Mouse (Mus musculus) cerebellum, postnatal 4 days (tissue): ENCODE data around the gene Prkca.

Experiments
- DNase-seq, 2 experiments: peaks; one replicate each; pipeline ENCODE4 v3.0.0; 2022; ENCODE audit warnings: low spot score in 2 of 2, mixed read lengths in 1 of 2

Gene Prkca

DNA sequence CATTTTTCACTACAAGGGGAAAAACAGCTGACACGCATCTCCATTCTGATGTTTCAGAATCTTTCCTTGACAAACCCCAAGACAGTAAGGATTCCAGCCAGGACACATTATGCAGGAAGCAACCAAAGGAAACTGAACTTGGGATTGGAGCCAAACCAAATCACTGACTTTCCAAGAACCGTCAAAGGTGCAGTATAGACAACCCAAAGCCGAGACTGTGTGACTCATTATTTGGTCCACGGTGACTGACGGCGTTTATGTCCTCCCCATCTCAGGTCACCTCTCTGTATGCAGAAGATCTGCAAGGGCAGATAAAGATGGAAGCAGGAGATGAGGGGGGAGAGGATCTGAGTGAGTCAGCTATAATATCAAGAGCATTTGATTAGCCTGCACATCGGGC, 183.7 kb downstream of the Prkca start:
- DNase-seq, result no peak

DNA sequence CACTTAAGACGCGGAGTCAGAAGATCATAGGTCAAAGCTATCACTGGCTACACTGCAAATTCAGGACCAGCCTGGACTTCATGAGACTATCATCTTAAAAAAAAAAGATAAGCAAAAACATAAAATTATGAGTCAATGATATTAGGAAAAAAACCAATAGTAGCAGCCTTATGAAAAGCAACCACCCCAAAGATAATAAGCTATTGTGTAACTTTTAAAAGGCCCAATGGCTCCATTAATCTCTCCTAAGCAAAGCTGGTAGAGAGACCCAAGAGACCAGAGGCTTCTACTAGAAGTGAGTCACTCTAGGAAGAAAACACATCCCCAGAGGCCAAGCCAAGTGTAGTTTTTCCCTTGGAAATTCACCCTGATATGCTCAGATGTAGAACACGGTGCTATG, 185.7 kb downstream of the Prkca start:
- no peak for DNase-seq

DNA sequence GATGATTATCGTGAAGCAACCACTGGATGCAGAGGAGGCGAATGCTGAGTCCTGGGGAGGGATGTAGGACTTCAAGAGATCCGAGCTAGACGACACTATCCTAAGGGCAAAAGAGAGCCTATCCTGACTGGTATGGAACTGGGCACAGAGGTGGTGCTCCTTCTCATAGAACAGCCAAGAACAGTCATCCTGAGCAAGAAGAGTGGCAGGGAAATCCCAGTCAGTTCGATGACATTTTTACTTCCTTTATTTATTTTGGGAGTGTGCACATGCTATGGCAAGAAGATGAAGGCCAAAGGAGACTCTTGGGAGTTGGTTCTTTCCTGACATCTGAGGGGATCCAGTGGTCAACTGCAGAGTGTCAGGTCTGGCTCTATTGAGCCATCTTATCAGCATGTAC, 186.7 kb downstream of the Prkca start:
- DNase-seq, result no peak

DNA sequence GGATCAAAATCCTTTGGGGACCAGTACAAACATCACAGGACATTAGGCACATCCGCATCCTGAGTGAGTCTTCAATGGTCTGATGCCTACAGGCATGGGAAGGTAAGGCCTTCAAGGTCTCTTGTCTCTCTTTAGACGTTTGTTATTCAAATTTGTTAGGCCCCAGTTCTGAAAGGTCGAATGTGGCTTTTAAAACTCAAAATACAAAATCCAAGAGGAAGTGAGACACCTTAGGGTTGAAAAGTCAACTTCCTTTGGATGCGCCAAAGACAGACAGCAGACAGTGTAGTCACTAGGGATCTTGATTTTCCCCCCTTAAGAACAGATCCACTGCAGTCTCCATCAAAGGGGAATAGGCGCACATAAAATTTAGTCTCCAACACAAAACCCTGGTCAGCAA, 187.6 kb downstream of the Prkca start:
- no peak for DNase-seq

DNA sequence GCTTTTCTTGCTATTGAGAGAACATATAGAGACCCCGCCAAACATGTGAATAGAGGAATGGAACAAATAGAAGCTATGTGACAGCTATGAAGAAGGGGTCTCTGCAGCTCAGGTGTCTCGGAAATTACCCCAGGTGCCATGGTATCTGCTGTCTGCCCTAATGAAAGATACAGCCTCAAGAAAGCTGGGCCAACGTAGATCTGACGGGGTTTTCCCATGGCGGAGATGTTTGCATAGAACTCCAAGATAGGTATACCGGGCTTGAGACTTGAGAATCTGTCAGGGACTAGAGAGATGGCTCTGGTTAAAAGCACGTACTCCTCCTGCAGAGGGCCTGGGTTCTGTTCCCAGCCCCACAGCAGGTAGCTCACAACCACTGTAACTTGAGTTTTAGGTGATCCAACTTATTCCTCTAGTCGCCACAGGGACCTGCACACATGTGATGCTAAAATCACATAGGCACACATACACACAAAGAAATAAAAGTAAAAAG, 188.6 kb downstream of the Prkca start:
- DNase-seq, result no peak

DNA sequence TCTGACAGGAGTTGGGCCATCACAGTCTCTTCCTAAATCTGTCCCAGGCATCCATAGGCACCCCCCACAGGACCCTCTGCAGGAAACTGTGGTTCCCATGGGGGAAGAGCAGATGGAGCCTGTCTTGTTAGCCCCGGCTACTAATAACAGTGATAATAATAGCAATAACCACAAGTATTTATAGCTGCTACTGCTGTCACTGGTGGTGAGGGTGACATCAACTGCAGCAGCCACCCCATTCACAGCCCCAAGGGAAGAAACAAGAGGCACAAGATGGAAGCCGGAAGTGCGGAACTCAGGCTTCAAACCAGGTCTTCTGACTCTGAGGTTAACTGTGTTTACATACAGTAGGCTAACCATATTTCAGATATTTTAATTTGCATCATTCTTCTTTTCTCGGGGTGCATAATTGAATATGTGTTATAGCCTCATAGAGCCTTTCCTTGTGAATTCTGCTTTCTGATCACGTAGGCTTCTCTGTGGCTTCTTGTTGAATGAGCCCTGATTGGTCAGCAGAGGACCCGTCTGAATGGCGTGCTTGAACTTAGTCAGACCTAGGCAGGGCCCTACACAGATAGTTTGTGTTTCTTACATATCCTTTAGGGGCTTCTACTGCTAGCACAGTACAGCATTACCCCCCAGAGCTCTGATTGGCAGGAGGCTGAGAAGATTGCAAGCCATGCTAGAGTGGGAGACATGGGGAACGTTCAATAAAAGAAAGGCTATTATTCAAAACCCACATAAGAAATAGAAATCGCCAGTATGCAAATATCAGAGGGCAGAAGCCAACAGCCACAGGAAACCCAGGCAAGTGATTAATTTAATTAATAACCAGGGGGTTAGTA, 189.5 kb downstream of the Prkca start:
- no peak for DNase-seq

DNA sequence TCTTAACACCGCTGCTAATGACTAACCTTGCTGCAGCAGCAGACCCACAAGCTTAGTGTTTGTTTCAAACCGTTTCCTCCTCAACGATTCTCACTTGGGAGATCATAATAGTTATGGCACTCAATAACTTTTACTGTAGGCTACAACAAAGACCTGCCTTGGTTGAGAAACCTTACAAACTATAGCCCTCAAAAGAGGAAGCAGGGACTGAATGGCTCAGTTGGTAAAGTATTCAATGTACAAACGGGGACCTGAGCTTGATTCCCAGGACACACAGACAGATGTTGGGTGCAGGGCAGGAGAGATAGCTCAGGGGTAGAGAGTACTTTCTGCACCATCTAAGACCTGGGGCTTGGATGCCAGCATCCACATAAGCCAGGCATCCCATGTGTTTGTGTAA, 191.1 kb downstream of the Prkca start:
- no peak for DNase-seq

DNA sequence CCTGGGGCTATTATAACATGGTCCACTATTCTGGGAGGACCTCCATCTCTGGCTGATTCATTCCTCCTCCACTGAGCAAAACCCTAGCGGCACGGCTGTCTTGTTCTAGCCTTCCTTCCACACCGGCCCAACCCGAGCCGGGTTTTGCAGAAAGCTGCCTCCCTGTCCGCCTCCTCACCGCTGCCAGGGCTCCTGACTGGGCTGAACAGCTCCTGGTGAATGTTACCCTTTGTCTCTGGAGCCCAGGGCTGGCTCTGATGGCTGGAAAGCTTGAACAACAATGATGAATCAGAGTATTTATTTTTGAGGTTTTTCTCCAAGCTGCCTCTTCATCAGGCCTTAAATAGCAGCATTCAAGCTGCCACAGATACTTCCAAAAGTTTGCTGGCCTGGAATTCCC, 193.3 kb downstream of the Prkca start:
- peak in 1 of 2 experiments; percentile 43 for DNase-seq

DNA sequence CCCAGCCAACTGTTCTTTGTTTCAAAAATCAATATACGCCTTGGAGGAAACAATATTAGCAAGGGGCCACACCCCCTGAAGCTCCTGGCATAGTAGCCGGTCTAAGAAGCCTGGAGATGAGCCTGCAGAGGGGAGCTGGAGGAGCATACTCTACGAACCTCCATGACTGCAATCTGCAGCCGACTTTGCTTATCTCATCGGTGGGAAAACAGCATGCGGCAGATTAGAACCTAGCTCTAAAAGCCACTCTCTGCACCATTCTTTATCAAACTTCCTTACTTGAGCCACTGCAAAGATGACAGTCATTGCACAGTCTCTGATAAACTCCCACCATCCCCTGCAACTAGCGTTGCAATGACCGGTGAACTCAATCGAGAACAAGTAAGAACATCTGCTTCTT, 194.5 kb downstream of the Prkca start:
- no peak for DNase-seq

DNA sequence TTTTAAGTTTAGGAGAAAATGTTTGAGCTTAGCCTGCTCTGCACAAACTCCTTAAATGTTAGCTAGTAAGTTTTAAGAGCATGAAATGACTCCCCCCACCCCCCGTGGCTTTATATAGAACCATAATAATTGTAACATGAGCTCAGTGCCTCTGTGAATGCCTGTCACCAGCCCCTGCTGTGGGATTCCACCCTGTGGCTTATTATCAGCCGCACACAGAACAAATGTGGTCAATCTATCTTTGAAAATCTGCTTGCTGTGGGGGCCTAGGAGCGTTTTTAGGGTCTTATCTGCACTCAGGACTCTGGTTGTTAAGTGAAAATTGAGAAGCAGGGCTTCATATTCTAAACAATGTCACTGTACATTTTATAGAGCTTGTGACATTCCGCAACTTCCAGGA, 195.2 kb downstream of the Prkca start:
- DNase-seq, result no peak

DNA sequence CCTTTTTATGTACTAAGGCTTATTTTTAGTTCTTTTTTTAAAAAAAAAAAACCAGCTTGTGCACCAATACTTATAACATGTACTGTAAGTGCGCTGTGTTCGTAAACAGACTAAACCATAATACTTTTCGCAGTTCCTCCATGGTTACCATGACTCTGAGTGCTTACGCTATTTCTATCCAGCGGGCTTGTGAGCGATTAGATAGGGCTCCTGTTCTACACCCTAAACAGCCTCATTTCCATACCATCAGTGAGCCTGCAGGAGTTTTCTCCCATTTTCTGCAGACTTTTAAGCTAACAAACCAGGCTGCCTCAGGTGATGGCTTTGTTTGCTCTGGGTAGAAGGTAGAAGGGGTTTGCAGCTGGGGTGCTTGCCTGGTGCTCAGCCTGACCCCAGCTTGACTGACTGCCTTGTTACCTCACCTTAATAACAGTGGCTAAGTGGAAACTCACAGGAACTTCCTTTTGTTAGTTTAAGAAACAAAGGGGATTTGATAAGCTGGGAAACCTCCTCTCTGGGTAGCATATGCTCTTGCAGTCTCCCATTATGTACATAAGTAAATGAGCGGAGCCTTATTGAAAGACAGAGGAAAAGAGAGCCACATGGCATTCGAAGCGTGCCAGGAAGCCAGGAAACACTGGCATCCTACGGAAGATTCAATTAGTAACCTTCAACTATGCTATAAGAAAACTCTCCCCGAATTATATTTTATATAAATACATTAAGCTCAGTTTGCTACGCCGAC, 197.8 kb downstream of the Prkca start:
- no peak for DNase-seq

DNA sequence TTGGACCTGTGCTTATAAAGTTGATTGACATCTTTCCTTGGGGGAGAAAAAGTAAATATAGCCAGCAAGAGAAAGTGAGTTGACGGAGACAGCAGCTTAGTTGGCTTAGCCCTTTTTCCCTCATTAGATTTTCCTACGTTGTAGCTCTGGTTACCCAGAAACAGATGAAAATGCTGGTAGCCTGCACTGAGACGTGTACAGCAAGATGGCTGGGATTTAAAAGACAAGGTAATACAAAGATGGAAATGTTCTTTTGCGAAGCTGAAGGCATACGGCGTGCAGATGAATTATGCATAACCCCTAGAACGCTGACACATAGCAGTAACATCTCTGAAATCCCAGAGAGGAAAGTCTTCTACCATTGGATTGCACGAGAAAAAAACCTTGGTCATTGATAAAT, 198.6 kb downstream of the Prkca start:
- no peak for DNase-seq

DNA sequence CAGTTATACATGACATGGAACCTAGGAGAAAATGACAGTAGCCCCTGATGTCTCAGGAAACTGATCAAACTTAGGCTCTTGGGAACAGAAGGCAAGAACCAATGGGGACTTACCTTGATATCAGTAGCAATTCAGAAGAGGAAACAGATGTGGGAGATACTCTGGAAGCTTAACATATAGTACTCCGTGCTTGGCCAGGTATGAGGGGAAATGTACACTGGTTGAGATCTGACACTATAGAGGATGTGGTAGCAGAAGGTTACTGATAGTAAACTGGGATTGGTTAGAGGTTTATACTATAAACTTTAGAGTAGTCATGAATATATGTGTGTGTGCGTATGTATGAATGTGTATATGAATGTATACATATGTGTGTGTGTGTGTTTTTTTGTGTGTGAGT, 200.0 kb downstream of the Prkca start:
- no peak for DNase-seq

DNA sequence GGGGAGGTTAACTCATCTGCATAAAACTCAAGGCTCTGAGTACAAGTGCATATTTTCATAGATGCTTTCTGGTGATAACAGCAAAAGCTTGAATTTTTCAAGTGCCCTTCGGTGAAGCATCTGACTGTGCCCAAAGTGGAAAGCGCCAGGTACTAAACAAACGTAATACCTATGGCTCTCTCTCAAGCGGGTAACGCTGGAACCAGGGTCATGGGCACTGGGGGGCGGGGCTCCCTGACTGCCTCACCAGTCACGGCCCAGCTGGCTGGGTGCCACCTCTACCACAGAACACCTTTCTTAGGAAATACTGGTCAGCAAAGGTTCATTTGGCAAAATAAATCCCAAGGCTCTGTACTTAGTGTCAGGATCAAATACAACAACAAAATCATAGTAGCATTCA, 203.7 kb downstream of the Prkca start:
- DNase-seq, result peak in 1 of 2 experiments; percentile 21

DNA sequence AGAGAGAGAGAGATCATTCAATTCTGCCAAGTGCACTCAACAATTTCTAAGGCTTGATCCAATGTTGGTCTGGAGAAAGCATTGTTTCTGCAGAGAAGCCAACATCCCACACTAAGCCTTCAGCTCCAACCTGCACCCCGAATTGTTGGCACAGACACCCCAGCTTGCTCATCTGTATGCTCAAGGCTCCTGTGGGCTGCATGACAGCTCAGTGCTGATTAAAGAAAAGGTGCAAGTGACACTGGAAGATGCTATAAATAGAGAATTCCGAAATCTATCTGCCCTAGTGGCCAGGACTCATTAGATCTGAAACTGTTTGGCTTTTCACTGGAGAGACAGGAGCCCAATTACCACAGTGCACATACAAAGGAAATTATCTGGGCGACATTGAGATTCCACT, 207.4 kb downstream of the Prkca start:
- DNase-seq, result no peak

DNA sequence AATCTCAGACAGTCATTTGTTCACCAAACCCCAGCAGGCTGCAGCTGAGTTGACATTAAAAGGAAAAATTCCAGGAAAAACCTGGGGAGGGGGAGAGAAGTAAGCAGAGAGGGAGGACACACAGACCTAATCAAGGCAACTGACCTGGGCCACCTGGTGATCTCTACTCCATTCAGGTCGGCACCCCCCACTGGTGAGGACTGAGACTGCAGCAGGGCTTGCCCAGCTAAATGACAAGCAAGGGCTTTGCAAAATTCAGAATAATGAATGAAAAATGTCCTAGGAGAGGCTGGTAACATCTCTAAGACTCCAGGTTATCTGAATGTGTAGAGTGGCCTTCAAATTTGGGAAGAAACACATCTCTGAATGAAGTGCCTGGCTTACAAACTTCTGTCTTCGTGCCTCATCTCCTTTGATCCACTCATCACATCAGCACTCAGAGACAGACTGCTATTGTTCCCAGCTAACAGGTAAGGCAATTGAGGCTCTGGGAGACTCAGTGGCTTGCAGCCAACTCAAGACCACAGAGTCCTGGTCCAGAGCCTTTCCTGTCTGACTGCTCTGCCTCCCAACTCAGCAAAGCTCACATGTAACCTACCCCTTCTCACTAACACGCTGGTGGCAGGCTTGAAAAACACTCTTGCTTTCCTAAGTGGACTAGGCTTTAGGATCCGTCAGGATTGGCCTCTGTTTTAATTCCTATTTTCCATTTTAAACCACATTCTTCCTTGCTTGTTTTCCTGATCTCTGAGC, 208.1 kb downstream of the Prkca start:
- no peak for DNase-seq

DNA sequence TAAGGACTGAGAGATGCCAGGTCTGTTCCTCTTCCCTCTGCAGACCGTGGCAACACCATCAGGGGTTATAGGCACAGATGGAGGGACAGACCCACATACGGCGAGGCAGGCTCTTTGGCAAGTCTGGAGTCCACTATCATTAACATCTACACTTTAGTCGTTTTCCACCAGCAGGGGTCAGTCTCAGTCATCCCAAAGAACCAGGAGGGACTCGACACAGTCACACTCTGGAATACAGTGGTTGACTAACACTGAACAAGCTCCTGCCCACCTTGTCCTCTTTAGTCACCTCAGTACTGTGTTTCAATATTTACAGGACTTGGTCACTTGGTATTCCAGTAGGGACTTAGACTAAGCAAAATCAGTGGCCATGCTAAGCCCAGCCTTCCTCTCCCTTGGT, 215.1 kb downstream of the Prkca start:
- peak in 1 of 2 experiments; percentile 66 for DNase-seq

DNA sequence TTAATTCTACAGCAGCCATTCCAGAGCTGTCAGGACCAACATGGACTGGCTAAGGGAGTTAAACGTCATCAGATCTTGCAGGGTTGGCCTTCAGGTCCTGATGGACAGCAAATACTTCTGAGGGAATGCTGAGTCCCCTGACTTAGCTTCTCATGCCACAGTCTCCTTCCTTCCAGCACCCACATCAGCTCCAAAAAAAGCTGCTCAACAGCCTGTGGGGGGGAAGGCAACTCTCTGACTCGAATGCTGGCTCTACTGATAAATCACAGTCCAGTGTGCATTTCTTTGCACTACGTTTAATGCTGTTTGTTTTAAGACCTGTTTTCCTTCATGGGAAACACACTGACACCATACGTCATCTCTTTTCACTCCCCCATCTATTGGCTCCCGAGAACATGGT, 215.8 kb downstream of the Prkca start:
- no peak for DNase-seq

DNA sequence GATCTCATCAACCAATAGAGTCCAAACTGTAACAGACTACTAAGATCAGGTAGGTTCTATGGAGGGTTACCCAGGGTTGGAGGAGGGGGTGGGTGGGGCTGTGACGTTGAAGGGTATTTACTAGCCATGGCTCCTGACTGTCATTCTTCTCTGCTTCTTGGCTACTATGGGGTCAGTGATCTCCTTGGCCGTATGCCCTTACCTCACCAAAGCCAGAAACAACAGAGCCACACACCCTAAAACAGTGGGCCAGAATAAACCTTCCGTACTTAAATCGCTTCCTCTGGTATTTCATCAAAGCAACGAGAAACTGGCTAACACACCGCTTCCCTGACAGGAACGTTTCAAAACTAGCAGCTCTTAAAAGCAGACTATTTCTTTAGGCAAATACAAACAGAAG, 221.2 kb downstream of the Prkca start:
- no peak for DNase-seq

DNA sequence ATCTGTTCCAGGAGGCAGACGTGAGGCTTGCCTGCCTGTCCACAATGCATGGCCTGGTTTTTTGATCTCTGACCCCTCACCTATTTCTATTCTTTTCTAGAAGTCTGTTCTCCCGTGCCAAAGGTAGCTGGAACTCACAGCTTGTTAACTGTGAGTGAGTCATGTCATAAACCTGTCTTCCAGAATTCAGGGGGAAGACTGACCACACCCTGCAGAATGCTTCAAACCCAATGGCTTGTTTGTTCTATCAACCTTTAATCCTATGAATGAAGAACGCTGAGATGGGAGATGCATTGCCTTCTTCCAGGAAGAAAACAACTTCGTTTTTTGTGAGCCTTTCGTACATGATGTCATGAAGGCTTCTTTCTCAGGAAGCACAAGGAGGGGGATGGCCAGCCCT, 223.0 kb downstream of the Prkca start:
- no peak for DNase-seq

DNA sequence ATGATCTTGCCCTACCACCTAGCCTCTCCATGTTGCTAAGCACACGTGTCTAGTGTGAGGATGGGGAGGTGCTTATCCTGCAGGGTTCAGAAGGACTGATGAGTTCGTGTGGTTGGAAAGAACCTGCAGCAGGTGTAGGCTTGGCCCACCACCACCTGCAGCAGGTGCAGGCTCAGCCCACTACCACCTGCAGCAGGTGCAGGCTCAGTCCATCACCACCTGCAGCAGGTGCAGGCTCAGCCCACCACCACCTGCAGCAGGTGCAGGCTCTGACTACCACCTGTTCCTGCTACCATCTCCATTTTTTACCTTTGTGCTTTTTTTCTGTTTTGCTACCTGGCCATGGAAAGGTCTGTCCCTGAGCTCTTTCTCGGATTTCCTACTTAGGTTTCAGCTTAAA, 223.9 kb downstream of the Prkca start:
- DNase-seq, result no peak

DNA sequence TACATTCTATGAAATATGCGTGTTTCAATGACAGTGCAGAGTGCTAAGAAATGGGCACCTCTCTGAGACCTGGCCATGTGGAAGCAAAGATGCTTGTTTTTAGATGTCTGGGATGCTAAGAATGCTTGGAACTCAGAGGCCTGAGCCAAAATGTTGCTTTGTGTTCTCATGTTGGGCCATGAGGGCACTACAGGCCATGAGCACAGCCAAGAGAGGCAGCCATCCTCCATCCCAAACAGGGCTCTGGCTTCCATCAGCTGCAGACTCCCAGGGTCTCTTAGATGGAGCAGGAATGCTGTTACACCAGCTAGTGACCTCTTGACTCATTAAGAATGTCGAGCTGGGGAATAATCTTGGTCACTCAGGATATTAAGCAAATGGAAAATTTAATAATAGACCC, 224.9 kb downstream of the Prkca start:
- DNase-seq, result no peak
